Mouse (Mus musculus) G1E-ER4 (cell line): Measurements from ENCODE around the gene Ak8. TPM values are rescaled to one million over a fixed set of nuclear protein-coding genes. Genes with fewer than 3 reads are reported as not detected.

Experiments used
- GATA1 ChIP-seq: IDR thresholded peaks from one replicate; pipeline ENCODE4 v1.8.0; 2012; ENCODE audit warnings: low read length, inconsistent platforms
- polyA plus RNA-seq: library from polyadenylated mRNA; stranded (reverse); fragments of >175 nt; gene quantifications from 2 replicates; pipeline ENCODE4 v1.2.3, GENCODE M21; 2012

The Ak8 gene
- polyA plus RNA-seq, 1 experiment = 0.24 TPM

- no peak for TF ChIP-seq GATA1
These were observed 66.6 kb downstream of the Ak8 start for GRCm38 (mm10) chr2:28766590-28766989.

- TF ChIP-seq GATA1 = no peak
These were observed 67.1 kb downstream of the Ak8 start for GRCm38 (mm10) chr2:28767041-28767440.

GRCm38 (mm10) chr2:28770697-28771096 lies 70.7 kb downstream of the Ak8 start:
- no peak for TF ChIP-seq GATA1

- TF ChIP-seq GATA1 = no peak
These were observed 74.1 kb downstream of the Ak8 start for GRCm38 (mm10) chr2:28774073-28774472.

- no peak for TF ChIP-seq GATA1
These were observed 76.8 kb downstream of the Ak8 start for GRCm38 (mm10) chr2:28776728-28777127.

- TF ChIP-seq GATA1 = no peak
These were observed 80.2 kb downstream of the Ak8 start for GRCm38 (mm10) chr2:28780001-28780782.

- no peak for TF ChIP-seq GATA1
These were observed 81.3 kb downstream of the Ak8 start for GRCm38 (mm10) chr2:28781310-28781709.

- TF ChIP-seq GATA1 = no peak
These were observed 86.5 kb downstream of the Ak8 start for GRCm38 (mm10) chr2:28786355-28787066.

- no peak for TF ChIP-seq GATA1
These were observed 87.2 kb downstream of the Ak8 start for GRCm38 (mm10) chr2:28787067-28787619.

- no peak for TF ChIP-seq GATA1
These were observed 93.1 kb downstream of the Ak8 start for GRCm38 (mm10) chr2:28792931-28793610.

GRCm38 (mm10) chr2:28794623-28795022 lies 94.7 kb downstream of the Ak8 start:
- no peak for TF ChIP-seq GATA1

GRCm38 (mm10) chr2:28796298-28796697 lies 96.3 kb downstream of the Ak8 start:
- no peak for TF ChIP-seq GATA1

GRCm38 (mm10) chr2:28797490-28798106 lies 97.6 kb downstream of the Ak8 start:
- no peak for TF ChIP-seq GATA1

- no peak for TF ChIP-seq GATA1
These were observed 98.4 kb downstream of the Ak8 start for GRCm38 (mm10) chr2:28798390-28798789.

- no peak for TF ChIP-seq GATA1
These were observed 99.6 kb downstream of the Ak8 start for GRCm38 (mm10) chr2:28799575-28799974.
